ENCODE assay signal across 8 mouse cellular contexts in the genomic region with DNA sequence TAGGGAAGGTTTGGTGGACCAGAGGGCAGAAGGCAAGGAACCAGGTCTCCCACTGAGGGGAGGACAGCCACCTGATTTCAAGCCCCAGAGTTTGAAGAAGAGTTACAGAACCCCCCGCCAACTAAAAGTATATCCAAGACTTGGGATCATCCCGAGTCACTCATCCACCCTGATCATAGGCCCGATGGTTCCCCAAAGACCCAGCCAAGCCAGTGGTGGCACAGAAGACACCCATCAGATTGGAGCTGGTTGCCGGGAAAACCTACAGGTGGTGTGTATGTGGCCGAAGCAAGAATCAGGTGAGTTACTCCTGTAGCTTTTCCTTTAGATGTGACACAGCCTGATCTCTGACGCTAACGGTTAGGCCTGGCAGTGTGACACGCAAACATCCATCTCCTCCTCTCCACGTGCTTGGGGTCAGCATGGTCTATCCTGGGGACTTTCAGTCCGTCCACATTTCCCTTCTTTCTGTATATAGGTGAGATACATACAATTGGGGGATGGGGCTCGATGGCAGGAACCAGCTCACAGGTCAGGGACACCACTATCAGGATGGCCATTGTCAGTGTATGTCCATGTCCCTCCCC. TPM values are rescaled to one million over a fixed set of nuclear protein-coding genes. Genes with fewer than 3 reads are reported as not detected.
DNase-seq lines count a peak whose midpoint lies in the region; ATAC-seq and TF ChIP-seq lines count a peak whose summit lies in the region.

No protein-coding gene starts in this region.

- ATAC-seq in heart, embryonic 16.5 days (replicated peaks; ENCODE audit: extremely low read depth, insufficient read depth, low FRiP score) = no peak
- no peak for ATAC-seq in liver, embryonic 16.5 days (ENCODE audit: low read depth)
- ATAC-seq in CD4-positive, CD25-positive, alpha-beta regulatory T cell, adult 4 months = no peak

- H3K9me3 ChIP-seq in heart, embryonic 10.5 days = no peaks in the 10 kb centered on the region
- no peaks in the 10 kb centered on the region for H3K9me3 ChIP-seq in ES-E14 (ENCODE audit: control insufficient read depth, insufficient read depth, low read depth, low read length)
- no peaks in the 10 kb centered on the region for H3K9me3 ChIP-seq in heart, embryonic 16.5 days (replicated peaks; ENCODE audit: control insufficient read depth, low read length)
- no peaks in the 10 kb centered on the region for H3K9me3 ChIP-seq in liver, embryonic 16.5 days (replicated peaks; ENCODE audit: control insufficient read depth, low read length)

- WGBS in heart, embryonic 10.5 days = 66% methylated on average over 11 of the region's 11 CpGs
- WGBS in heart, embryonic 16.5 days = 60% methylated on average over 11 of the region's 11 CpGs
- WGBS in liver, embryonic 16.5 days (ENCODE audit: insufficient replicate concordance) = 47% methylated on average over 11 of the region's 11 CpGs

- peak overlapping the region; percentile 78 for H3K27ac ChIP-seq in heart, embryonic 10.5 days
- H3K27ac ChIP-seq in ES-E14 (ENCODE audit: insufficient read depth, low read depth, low read length, poor library complexity, severe bottlenecking) = peak overlapping the region; percentile 31; the same call in 1 of the 2 replicates
- H3K27ac ChIP-seq in heart, embryonic 16.5 days (ENCODE audit: low read length) = peak overlapping the region; percentile 63
- H3K27ac ChIP-seq in liver, embryonic 16.5 days (ENCODE audit: low read length) = no peak overlapping the region

- H3K4me2 ChIP-seq in heart, embryonic 16.5 days (ENCODE audit: low read depth, low read length) = peak overlapping the region; percentile 78
- H3K4me2 ChIP-seq in liver, embryonic 16.5 days (ENCODE audit: low read depth, low read length) = peak overlapping the region; percentile 57

- intact Hi-C loops in left cerebral cortex, postnatal 36 days (cut with DNase I) = no loop called here

- no peaks in the 10 kb centered on the region for H3K27me3 ChIP-seq in heart, embryonic 10.5 days (ENCODE audit: insufficient read depth, poor library complexity, severe bottlenecking)
- H3K27me3 ChIP-seq in heart, embryonic 16.5 days (ENCODE audit: control insufficient read depth, insufficient read depth, low read length) = no peaks in the 10 kb centered on the region
- H3K27me3 ChIP-seq in liver, embryonic 16.5 days (ENCODE audit: control insufficient read depth, insufficient read depth, low read depth, low read length) = peaks cover 5% of the 10 kb centered on the region

- H3K4me3 ChIP-seq in heart, embryonic 10.5 days = peak overlapping the region; percentile 59
- peak overlapping the region; percentile 56 to 57 for H3K4me3 ChIP-seq in ES-E14 (ENCODE audit: insufficient read depth in 1 of 2, low read depth in 1 of 2, low read length in 2 of 2, poor library complexity in 1 of 2, severe bottlenecking in 1 of 2)
- H3K4me3 ChIP-seq in heart, embryonic 16.5 days (ENCODE audit: low read length) = peak overlapping the region; percentile 51
- peak overlapping the region; percentile 36 for H3K4me3 ChIP-seq in liver, embryonic 16.5 days (ENCODE audit: low read depth, low read length)

- H3K9ac ChIP-seq in ES-E14 (ENCODE audit: insufficient read depth, low read depth, low read length, poor library complexity, severe bottlenecking) = peak overlapping the region; percentile 65
- H3K9ac ChIP-seq in heart, embryonic 16.5 days (ENCODE audit: low read length) = peak overlapping the region; percentile 64
- no peak overlapping the region; the same call in 1 of the 2 replicates for H3K9ac ChIP-seq in liver, embryonic 16.5 days (ENCODE audit: low read depth, low read length)

- in situ Hi-C loops in ES-E14 (cut with MboI; ENCODE audit: low sequenced_read_pairs in 2 of 2, unreplicated experiment in 2 of 2) = no loop called here

- peaks cover 43% of the 10 kb centered on the region for H3K4me1 ChIP-seq in heart, embryonic 10.5 days
- H3K4me1 ChIP-seq in ES-E14 (ENCODE audit: control insufficient read depth in 2 of 2, insufficient read depth in 2 of 2, low read length in 2 of 2, poor library complexity in 1 of 2) = peaks cover 19 to 30% of the 10 kb centered on the region in 2 experiments
- H3K4me1 ChIP-seq in heart, embryonic 16.5 days (ENCODE audit: control insufficient read depth, insufficient read depth, low read length) = peaks cover 24% of the 10 kb centered on the region
- H3K4me1 ChIP-seq in liver, embryonic 16.5 days (ENCODE audit: control insufficient read depth, low read depth, low read length) = peaks cover 6% of the 10 kb centered on the region

- peaks cover 56% of the 10 kb centered on the region for H3K36me3 ChIP-seq in heart, embryonic 10.5 days
- peaks cover 45% of the 10 kb centered on the region for H3K36me3 ChIP-seq in ES-E14 (ENCODE audit: control insufficient read depth, insufficient read depth, low read length, poor library complexity, severe bottlenecking)
- H3K36me3 ChIP-seq in heart, embryonic 16.5 days (ENCODE audit: control insufficient read depth, insufficient read depth) = peaks cover 19% of the 10 kb centered on the region
- H3K36me3 ChIP-seq in liver, embryonic 16.5 days (ENCODE audit: control insufficient read depth, insufficient read depth) = no peaks in the 10 kb centered on the region

- no peak for DNase-seq in heart, embryonic 10.5 days (ENCODE audit: low spot score)
- no peak for DNase-seq in heart, postnatal 4 days
- DNase-seq in ES-E14 (ENCODE audit: low read depth, low spot score) = no peak
- no peak for DNase-seq in adipocyte (ENCODE audit: low spot score)
- DNase-seq in left cerebral cortex, postnatal 36 days (ENCODE audit: low spot score in 2 of 2) = no peak

TF ChIP-seq in ES-E14, 5 proteins besides CTCF, POLR2A, EP300 and RAD21:
- TF ChIP-seq CHD2 (IDR thresholded peaks at IDR 0.05; ENCODE audit: low read depth, low read length) = no peak
- TF ChIP-seq HCFC1 (IDR thresholded peaks at IDR 0.05; ENCODE audit: borderline replicate concordance, insufficient read depth, low read length) = no peak
- TF ChIP-seq ZNF384 (IDR thresholded peaks at IDR 0.05; ENCODE audit: low read depth, low read length) = no peak

RNA-seq across cellular contexts. Expression of gene Cisd3, which starts 0.8 kb away (rescaled TPM):
- polyA plus RNA-seq in heart, embryonic 10.5 days (2016; fragmentation: Nextera tagmentation; extraction: Ambion mirVana) = 49.8 and 52.8 TPM in 2 replicates
- total RNA-seq in heart, postnatal 4 days (2021) = 10 to 100 TPM; 96.7 to 98.0 TPM
- 49.9 and 66.0 TPM in 2 replicates for total RNA-seq in ES-E14 (2012; rRNA removed)
- polyA plus RNA-seq in heart, embryonic 16.5 days (2015; fragmentation: Nextera tagmentation; extraction: Ambion mirVana) = 81.1 and 86.1 TPM in 2 replicates
- polyA plus RNA-seq in liver, embryonic 16.5 days (2015; fragmentation: Nextera tagmentation; extraction: Ambion mirVana) = 16.5 and 19.8 TPM in 2 replicates
- 10 to 100 TPM; 56.0 to 59.3 TPM for total RNA-seq in left cerebral cortex, postnatal 36 days (2021)
- 10 to 100 TPM; 63.5 to 80.3 TPM for polyA plus RNA-seq in CD4-positive, CD25-positive, alpha-beta regulatory T cell, adult 4 months (2017; shearing (Covaris generic))

RNA-seq across cellular contexts. Expression of gene Pcgf2, which starts 13.9 kb away (rescaled TPM):
- polyA plus RNA-seq in heart, embryonic 10.5 days (2016; fragmentation: Nextera tagmentation; extraction: Ambion mirVana) = 9.7 and 13.5 TPM in 2 replicates
- total RNA-seq in heart, postnatal 4 days (2021) = 10 to 100 TPM; 31.3 to 31.8 TPM
- total RNA-seq in ES-E14 (2012; rRNA removed) = 20.1 and 28.4 TPM in 2 replicates
- 11.4 and 14.2 TPM in 2 replicates for polyA plus RNA-seq in heart, embryonic 16.5 days (2015; fragmentation: Nextera tagmentation; extraction: Ambion mirVana)
- polyA plus RNA-seq in liver, embryonic 16.5 days (2015; fragmentation: Nextera tagmentation; extraction: Ambion mirVana) = 1.6 and 2.1 TPM in 2 replicates
- total RNA-seq in left cerebral cortex, postnatal 36 days (2021) = 10 to 100 TPM; 27.5 to 35.7 TPM
- 1 to 10 TPM; 2.9 to 4.6 TPM for polyA plus RNA-seq in CD4-positive, CD25-positive, alpha-beta regulatory T cell, adult 4 months (2017; shearing (Covaris generic))

RNA-seq across cellular contexts. Expression of gene Psmb3, which starts 16.8 kb away (rescaled TPM):
- polyA plus RNA-seq in heart, embryonic 10.5 days (2016; fragmentation: Nextera tagmentation; extraction: Ambion mirVana) = 517 and 557 TPM in 2 replicates
- 100 to 1,000 TPM; 186 to 196 TPM for total RNA-seq in heart, postnatal 4 days (2021)
- total RNA-seq in ES-E14 (2012; rRNA removed) = 522 and 677 TPM in 2 replicates
- 359 and 395 TPM in 2 replicates for polyA plus RNA-seq in heart, embryonic 16.5 days (2015; fragmentation: Nextera tagmentation; extraction: Ambion mirVana)
- polyA plus RNA-seq in liver, embryonic 16.5 days (2015; fragmentation: Nextera tagmentation; extraction: Ambion mirVana) = 200 and 219 TPM in 2 replicates
- total RNA-seq in left cerebral cortex, postnatal 36 days (2021) = 100 to 1,000 TPM; 116 to 125 TPM
- polyA plus RNA-seq in CD4-positive, CD25-positive, alpha-beta regulatory T cell, adult 4 months (2017; shearing (Covaris generic)) = 100 to 1,000 TPM; 453 to 558 TPM

RNA-seq across cellular contexts. Expression of gene Mllt6, which starts 23.2 kb away (rescaled TPM):
- polyA plus RNA-seq in heart, embryonic 10.5 days (2016; fragmentation: Nextera tagmentation; extraction: Ambion mirVana) = 1.7 and 2.2 TPM in 2 replicates
- 10 to 100 TPM; 50.2 to 51.1 TPM for total RNA-seq in heart, postnatal 4 days (2021)
- total RNA-seq in ES-E14 (2012; rRNA removed) = 113 and 142 TPM in 2 replicates
- 2.1 and 2.8 TPM in 2 replicates for polyA plus RNA-seq in heart, embryonic 16.5 days (2015; fragmentation: Nextera tagmentation; extraction: Ambion mirVana)
- 0.16 and 0.21 TPM in 2 replicates for polyA plus RNA-seq in liver, embryonic 16.5 days (2015; fragmentation: Nextera tagmentation; extraction: Ambion mirVana)
- total RNA-seq in left cerebral cortex, postnatal 36 days (2021) = 100 to 1,000 TPM; 129 to 134 TPM
- 10 to 100 TPM in 1 of 2 experiments, 1 to 10 TPM in 1; 8.0 to 14.1 TPM for polyA plus RNA-seq in CD4-positive, CD25-positive, alpha-beta regulatory T cell, adult 4 months (2017; shearing (Covaris generic))

RNA-seq across cellular contexts. Expression of gene Epop, which starts 56.9 kb away (rescaled TPM):
- polyA plus RNA-seq in heart, embryonic 10.5 days (2016; fragmentation: Nextera tagmentation; extraction: Ambion mirVana) = 1.9 and 8.5 TPM in 2 replicates
- total RNA-seq in heart, postnatal 4 days (2021) = 1 to 10 TPM; 1.4 TPM
- 100 and 109 TPM in 2 replicates for total RNA-seq in ES-E14 (2012; rRNA removed)
- polyA plus RNA-seq in heart, embryonic 16.5 days (2015; fragmentation: Nextera tagmentation; extraction: Ambion mirVana) = 0.70 and 0.79 TPM in 2 replicates
- 0.11 and 0.24 TPM in 2 replicates for polyA plus RNA-seq in liver, embryonic 16.5 days (2015; fragmentation: Nextera tagmentation; extraction: Ambion mirVana)
- 100 to 1,000 TPM in 1 of 2 experiments, 10 to 100 TPM in 1; 90.9 to 102 TPM for total RNA-seq in left cerebral cortex, postnatal 36 days (2021)
- polyA plus RNA-seq in CD4-positive, CD25-positive, alpha-beta regulatory T cell, adult 4 months (2017; shearing (Covaris generic)) = under 1 TPM; 0.43 to 0.78 TPM
